In the genomic region with DNA sequence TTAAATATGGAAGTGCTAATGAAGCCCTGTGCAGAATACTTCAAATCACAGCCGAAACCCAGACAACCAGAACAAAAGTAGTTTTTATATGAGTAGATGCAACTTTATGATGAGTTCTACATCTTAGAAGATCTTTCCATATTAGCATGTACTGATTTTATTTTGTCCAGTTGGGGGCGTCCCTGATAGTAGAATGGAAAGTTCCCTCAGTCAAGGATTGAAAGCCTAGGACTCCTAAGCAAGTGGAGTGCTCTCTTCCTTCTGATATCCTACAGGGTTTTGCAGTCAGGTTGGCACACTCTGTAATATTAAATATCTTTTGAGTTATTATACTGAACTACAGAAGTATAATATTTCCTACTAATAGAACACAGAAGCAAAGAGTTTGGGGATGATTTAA, we compare ENCODE assay signal across 8 mouse cellular contexts.
DNase-seq lines count a peak whose midpoint lies in the region.

No protein-coding gene starts in this region.

- intact Hi-C loops in gastrocnemius, postnatal 14 days (cut with DNase I; ENCODE audit: low total_unique reads): loop anchor here (5.0 kb wide), 1 partner anchor 308 kb away; no protein-coding TSS in a partner anchor

- DNase-seq in left cerebral cortex, adult 11 months (ENCODE audit: low spot score): peak; percentile 26
- DNase-seq in left cerebral cortex, adult 8-10 months (ENCODE audit: low spot score in 2 of 2): no peak
- DNase-seq in NIH3T3 (ENCODE audit: low read depth): peak; percentile 47
- peak; percentile 50 for DNase-seq in embryo, embryonic 10 days (ENCODE audit: low spot score)
- DNase-seq in mesoderm, embryonic 11.5 days (ENCODE audit: low read depth, low spot score): peak; percentile 37
- no peak for DNase-seq in T-cell, adult 2 months (ENCODE audit: low spot score)
- no peak for DNase-seq in heart, adult 11 months
- no peak for DNase-seq in gastrocnemius, postnatal 14 days

Comparison
In these comparisons a context has a peak if more than half of its experiments do, and no peak if none do; other contexts are left out.
1. DNase-seq: peak in left cerebral cortex, adult 11 months (single experiment), NIH3T3 (single experiment), embryo, embryonic 10 days (single experiment) and mesoderm, embryonic 11.5 days (single experiment); none in left cerebral cortex, adult 8-10 months (0 of 2), T-cell, adult 2 months (single experiment), heart, adult 11 months (single experiment) and gastrocnemius, postnatal 14 days (single experiment).